Mouse (Mus musculus) urinary bladder, adult 18-20 months (tissue): ENCODE results near the gene Hoxa4.

ENCODE experiments used
- DNase-seq, 2 experiments: peaks; one replicate each; pipeline ENCODE4 v3.0.0; 2022; ENCODE audit warnings: low spot score in 2 of 2, mixed read lengths in 2 of 2

The Hoxa4 gene

DNA sequence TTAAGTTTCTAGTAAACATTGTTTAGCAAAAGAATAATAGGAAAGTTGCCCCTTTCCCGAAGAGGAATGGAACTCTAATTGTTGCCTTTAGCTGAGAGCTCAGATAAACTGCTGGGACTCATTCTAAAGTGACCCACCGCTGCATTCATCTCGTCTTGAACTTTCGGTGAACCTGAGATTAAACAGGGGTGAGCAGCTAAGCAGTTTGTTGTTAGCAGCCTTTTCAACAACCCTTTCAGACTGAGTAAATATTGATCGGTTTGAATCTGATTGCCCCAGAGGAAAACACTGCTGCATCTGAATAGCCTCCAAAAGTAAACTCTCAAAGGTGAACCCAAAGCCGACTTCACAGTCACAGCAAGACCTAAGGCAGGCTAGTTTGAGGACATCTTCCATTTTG is 38.3 kb downstream of the Hoxa4 start:
- no peak for DNase-seq

DNA sequence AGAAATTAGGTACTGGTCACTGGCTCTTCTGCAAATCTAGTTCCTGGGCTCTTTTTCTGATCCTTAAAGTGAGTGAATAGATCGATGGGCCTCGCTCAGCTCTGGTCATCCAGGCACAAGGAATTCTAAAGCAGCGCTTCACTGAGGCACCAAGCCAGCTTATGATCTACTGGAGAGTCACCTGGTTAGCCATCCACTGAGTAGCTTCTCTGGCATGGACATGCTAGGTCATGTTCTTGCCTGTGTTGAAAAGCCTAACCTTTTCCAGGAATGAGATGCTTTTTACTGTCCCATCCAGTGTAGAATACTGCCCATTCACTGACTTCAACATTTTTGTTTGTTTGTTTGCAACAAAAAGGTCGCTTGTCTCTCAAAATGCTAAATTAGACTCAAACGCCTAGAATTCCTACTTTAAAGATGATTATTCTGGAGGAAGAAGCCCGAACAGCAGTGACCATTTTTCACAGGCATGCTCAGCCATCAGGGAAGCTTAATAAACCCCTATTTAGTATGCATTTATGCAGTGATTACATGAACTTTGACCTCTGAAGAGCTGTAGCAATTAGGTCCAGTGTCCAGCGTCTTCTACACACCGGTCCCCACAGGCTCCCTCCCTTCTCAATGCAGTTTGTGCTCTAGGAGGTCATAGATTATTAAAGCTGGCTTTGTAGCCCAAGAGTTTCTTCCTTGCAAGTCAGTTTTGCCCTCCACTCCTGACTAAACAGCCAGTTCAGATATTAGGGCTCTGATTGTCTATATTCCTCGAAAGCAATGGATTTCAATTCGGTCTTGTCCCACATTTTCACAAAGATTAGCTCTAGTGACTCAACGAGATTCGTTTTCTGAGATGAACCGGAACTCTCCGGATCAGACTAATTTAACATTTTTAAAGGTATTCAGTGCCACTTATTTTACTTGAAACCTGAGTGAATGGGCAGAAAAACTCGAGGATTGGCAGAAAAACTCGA is 39.0 kb downstream of the Hoxa4 start:
- no peak for DNase-seq

DNA sequence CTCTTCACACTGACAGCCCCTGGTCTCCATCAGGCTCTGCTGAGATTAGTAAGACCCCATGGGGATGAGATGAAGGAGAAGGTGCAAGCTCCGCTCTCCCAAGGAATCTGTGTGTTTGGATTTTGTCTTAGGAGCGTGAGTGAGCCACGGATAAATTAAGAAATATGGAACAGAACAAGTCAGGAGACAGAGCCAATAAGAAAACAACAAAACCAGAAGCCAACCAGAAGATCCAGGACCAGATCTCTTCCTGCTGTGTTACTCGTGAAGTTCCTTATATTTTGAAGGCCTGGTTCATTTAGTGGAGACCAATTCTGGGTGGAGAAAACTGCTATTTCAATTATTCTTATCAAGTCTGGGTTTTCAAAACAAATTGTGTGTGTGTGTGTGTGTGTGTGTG is 40.0 kb downstream of the Hoxa4 start:
- no peak for DNase-seq

DNA sequence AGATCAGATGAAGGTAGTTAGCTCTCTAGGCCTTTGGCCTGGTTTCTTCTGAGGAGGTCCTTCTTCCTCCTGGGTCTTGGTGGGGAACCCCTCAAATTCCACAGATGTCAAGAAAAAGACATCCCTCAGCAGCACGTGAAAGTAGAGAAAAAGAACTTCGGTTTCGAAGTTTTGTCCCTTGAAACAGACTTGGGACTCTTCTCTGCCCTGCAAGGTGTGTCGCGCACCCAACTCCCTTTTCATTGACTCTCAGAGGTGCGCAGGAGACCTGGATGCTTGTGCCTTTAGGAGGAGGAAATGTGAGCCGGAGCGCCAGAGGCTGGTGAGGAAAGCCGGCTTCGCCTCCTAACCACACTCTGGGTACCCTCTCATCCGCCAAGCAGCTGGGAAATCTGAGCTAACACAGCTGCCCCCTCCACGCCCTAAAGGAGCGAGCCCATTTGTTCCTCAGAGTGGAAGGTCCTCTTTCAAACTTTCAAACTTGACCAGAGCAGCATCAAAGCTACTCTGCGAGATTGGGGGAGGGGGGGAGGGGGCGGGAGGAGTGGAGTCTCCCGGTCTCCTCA is 41.1 kb downstream of the Hoxa4 start:
- no peak for DNase-seq
